Mouse (Mus musculus): ENCODE results near the gene 3110040M04Rik.

GRCm38 (mm10) chr1:151167297-151168047 is 36.4 kb upstream of the 3110040M04Rik start:
- TF ChIP-seq POLR2AphosphoS2 (IDR thresholded peaks at IDR 0.05; ENCODE audit: low read depth, low read length) (no peak), SIN3A (IDR thresholded peaks at IDR 0.05; ENCODE audit: low read length) (no peak), CTCF (conservative IDR thresholded peaks at IDR 0.05 in 1 of 2, IDR thresholded peaks at IDR 0.05 in 1 of 2; ENCODE audit: low read depth in 2 of 2, low read length in 2 of 2) (no peak), MXI1 (IDR thresholded peaks at IDR 0.05; ENCODE audit: low read depth, low read length) (no peak), USF2 (conservative IDR thresholded peaks at IDR 0.05; ENCODE audit: low read depth, low read length) (no peak), POLR2A (IDR thresholded peaks at IDR 0.05; ENCODE audit: low read depth, low read length) (no peak), E2F4 (IDR thresholded peaks at IDR 0.05; ENCODE audit: insufficient replicate concordance, low read depth, low read length) (no peak), MYC (IDR thresholded peaks at IDR 0.05; ENCODE audit: low read depth, low read length) (no peak), MAX (IDR thresholded peaks at IDR 0.05; ENCODE audit: low read length) (no peak), TCF12 (IDR thresholded peaks at IDR 0.05; ENCODE audit: low read depth, low read length) (no peak), HCFC1 (IDR thresholded peaks at IDR 0.05; ENCODE audit: low read depth, low read length) (no peak), RCOR1 (conservative IDR thresholded peaks at IDR 0.05; ENCODE audit: low read depth, low read length) (no peak), ETS1 (conservative IDR thresholded peaks at IDR 0.05; ENCODE audit: low read depth, low read length) (no peak), IRF4 (IDR thresholded peaks at IDR 0.05; ENCODE audit: low read depth, low read length) (no peak)
